Mouse (Mus musculus) lung, postnatal 0 days (tissue): ENCODE results near the gene B3galnt2.

Source experiments
- CTCF ChIP-seq: IDR thresholded peaks from 2 replicates; pipeline ENCODE4 v1.5.1; 2016; ENCODE audit warnings: antibody characterized with exemption, mild to moderate bottlenecking
- EP300 ChIP-seq: IDR thresholded peaks from 2 replicates; pipeline ENCODE4 v1.6.1; 2016; ENCODE audit warnings: antibody characterized with exemption, mild to moderate bottlenecking, control low read depth

GRCm38 (mm10) chr13:13911341-13911740 is 42.9 kb upstream of the B3galnt2 start:
- TF ChIP-seq CTCF (no peak), EP300 (no peak)
